Mouse (Mus musculus): ENCODE measurements at regions not wholly inside any gene's neighbourhood (a gene's known extent, or its start where the extent isn't known, plus 50 kb on each side); places are given as distances from the start of the nearest gene placed in this dataset.

DNA sequence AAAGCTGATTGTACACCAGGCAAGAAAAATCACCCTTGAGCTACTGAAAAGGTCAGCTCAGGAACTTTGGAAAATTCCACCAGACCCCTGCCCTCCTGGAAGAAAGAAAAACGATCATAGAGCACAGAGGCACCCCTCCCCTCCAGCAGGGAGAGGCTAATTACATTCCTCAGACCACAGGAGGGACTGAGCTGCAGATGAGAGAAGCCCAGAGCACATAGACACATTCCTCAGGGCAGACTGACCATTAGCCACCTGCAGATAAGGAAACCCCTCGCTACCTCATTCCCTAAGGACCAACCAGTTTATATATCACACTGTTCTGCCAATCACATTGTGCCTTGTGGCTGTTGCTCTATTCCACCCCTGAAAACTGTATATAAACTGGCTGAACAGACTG, 230.3 kb downstream of the Parp8 start:
- H3K4me2 ChIP-seq (ENCODE audit: low read depth) = no peak overlapping the region
- H3K79me2 ChIP-seq (ENCODE audit: control insufficient read depth, insufficient read depth) = no peaks in the 10 kb centered on the region
- H3K27me3 ChIP-seq (ENCODE audit: control insufficient read depth, insufficient read depth, insufficient read length) = no peaks in the 10 kb centered on the region
- TF ChIP-seq TCF3 (IDR thresholded peaks at IDR 0.05; ENCODE audit: insufficient read length, low read depth) (no peak), MYOG (IDR thresholded peaks at IDR 0.05; ENCODE audit: control insufficient read depth in 1 of 3, insufficient read depth in 1 of 3, insufficient read length in 2 of 3, low read depth in 2 of 3) (no peak), POLR2A (IDR thresholded peaks at IDR 0.05; ENCODE audit: insufficient read length, low read depth) (no peak), POLR2AphosphoS2 (IDR thresholded peaks at IDR 0.05; ENCODE audit: insufficient read length, low read depth) (no peak), TCF12 (IDR thresholded peaks at IDR 0.05; ENCODE audit: insufficient read depth, poor library complexity, severe bottlenecking) (no peak), E2F4 (IDR thresholded peaks at IDR 0.05; ENCODE audit: insufficient read depth) (no peak), CEBPB (IDR thresholded peaks at IDR 0.05; ENCODE audit: insufficient read depth, poor library complexity, severe bottlenecking) (no peak), SRF (IDR thresholded peaks at IDR 0.05; ENCODE audit: control insufficient read depth, insufficient read length, low read depth) (no peak), USF1 (IDR thresholded peaks at IDR 0.05; ENCODE audit: low read depth) (no peak), MYOD1 (IDR thresholded peaks at IDR 0.05; ENCODE audit: control insufficient read depth in 1 of 3, insufficient read length in 2 of 3, low read depth in 2 of 3) (no peak), MAX (IDR thresholded peaks at IDR 0.05; ENCODE audit: low read depth) (no peak), REST (IDR thresholded peaks at IDR 0.05; ENCODE audit: insufficient read depth, insufficient read length) (no peak)
- no peak overlapping the region for H3ac ChIP-seq (ENCODE audit: control insufficient read depth, insufficient read length)
- no peaks in the 10 kb centered on the region for H3K36me3 ChIP-seq (ENCODE audit: control insufficient read depth, insufficient read depth)
- no peak overlapping the region for H3K4me3 ChIP-seq

DNA sequence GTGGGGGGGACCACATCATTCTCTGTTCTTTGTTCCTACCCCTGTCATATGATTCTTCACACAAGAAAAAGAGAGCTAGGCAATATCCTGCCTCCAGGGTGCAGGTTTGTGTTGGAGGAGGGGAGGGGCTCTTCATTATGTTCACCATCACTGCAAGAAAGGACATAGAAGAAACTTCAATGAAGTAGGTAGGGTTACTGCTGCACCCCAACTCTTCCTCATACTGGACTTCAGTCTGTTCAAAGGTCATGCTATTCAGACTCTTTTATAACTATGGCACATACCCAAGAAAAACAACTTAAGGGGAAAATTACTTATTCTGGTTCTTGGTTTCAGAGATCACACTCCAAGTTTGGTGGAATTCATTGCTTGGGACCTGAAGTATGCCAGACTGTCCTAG, 243.7 kb downstream of the Parp8 start:
- no peak overlapping the region for H3ac ChIP-seq (ENCODE audit: control insufficient read depth, insufficient read length)
- TF ChIP-seq TCF3 (IDR thresholded peaks at IDR 0.05; ENCODE audit: insufficient read length, low read depth) (no peak), USF1 (IDR thresholded peaks at IDR 0.05; ENCODE audit: low read depth) (no peak), E2F4 (IDR thresholded peaks at IDR 0.05; ENCODE audit: insufficient read depth) (no peak)
- no peaks in the 10 kb centered on the region for H3K79me2 ChIP-seq (ENCODE audit: control insufficient read depth, insufficient read depth)
- H3K27me3 ChIP-seq (ENCODE audit: control insufficient read depth, insufficient read depth, insufficient read length) = no peaks in the 10 kb centered on the region
- no peak overlapping the region for H3K4me3 ChIP-seq
- no peak overlapping the region for H3K4me2 ChIP-seq (ENCODE audit: low read depth)
- H3K36me3 ChIP-seq (ENCODE audit: control insufficient read depth, insufficient read depth) = no peaks in the 10 kb centered on the region

DNA sequence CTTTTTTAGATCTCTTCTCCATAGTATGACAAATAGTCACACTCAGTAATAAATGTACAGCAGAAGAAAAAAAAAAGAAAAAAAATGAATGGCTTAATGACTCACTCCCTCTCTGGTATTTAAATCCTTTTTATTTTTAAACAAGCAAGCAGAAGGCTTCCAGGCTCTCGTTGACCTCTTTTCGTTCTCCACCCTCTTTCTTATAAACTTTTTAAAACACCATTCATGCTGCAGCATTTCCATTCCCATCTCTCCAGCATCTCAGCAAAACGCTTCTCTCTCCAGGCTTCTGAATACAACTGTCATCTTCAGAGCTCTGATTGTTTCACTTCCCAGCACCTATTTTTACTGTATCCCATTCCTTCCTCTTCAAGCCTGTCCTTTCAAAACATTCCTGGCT, 259.8 kb downstream of the Parp8 start:
- H3K4me3 ChIP-seq = no peak overlapping the region
- H3K27me3 ChIP-seq (ENCODE audit: control insufficient read depth, insufficient read depth, insufficient read length) = no peaks in the 10 kb centered on the region
- TF ChIP-seq REST (IDR thresholded peaks at IDR 0.05; ENCODE audit: insufficient read depth, insufficient read length) = no peak
- TF ChIP-seq POLR2AphosphoS2 (IDR thresholded peaks at IDR 0.05; ENCODE audit: insufficient read length, low read depth) = no peak
- TF ChIP-seq USF1 (IDR thresholded peaks at IDR 0.05; ENCODE audit: low read depth) = no peak
- TF ChIP-seq MYOG (IDR thresholded peaks at IDR 0.05; ENCODE audit: control insufficient read depth in 1 of 3, insufficient read depth in 1 of 3, insufficient read length in 2 of 3, low read depth in 2 of 3) = no peak
- TF ChIP-seq E2F4 (IDR thresholded peaks at IDR 0.05; ENCODE audit: insufficient read depth) = no peak
- TF ChIP-seq POLR2A (IDR thresholded peaks at IDR 0.05; ENCODE audit: insufficient read length, low read depth) = no peak
- no peak for TF ChIP-seq TCF3 (IDR thresholded peaks at IDR 0.05; ENCODE audit: insufficient read length, low read depth)
- TF ChIP-seq MYOD1 (IDR thresholded peaks at IDR 0.05; ENCODE audit: control insufficient read depth in 1 of 3, insufficient read length in 2 of 3, low read depth in 2 of 3) = no peak
- TF ChIP-seq TCF12 (IDR thresholded peaks at IDR 0.05; ENCODE audit: insufficient read depth, poor library complexity, severe bottlenecking) = no peak
- TF ChIP-seq SRF (IDR thresholded peaks at IDR 0.05; ENCODE audit: control insufficient read depth, insufficient read length, low read depth) = no peak
- TF ChIP-seq MAX (IDR thresholded peaks at IDR 0.05; ENCODE audit: low read depth) = no peak
- no peak for TF ChIP-seq CEBPB (IDR thresholded peaks at IDR 0.05; ENCODE audit: insufficient read depth, poor library complexity, severe bottlenecking)
- no peak overlapping the region for H3ac ChIP-seq (ENCODE audit: control insufficient read depth, insufficient read length)
- H3K36me3 ChIP-seq (ENCODE audit: control insufficient read depth, insufficient read depth) = no peaks in the 10 kb centered on the region
- H3K4me2 ChIP-seq (ENCODE audit: low read depth) = no peak overlapping the region
- H3K79me2 ChIP-seq (ENCODE audit: control insufficient read depth, insufficient read depth) = no peaks in the 10 kb centered on the region

DNA sequence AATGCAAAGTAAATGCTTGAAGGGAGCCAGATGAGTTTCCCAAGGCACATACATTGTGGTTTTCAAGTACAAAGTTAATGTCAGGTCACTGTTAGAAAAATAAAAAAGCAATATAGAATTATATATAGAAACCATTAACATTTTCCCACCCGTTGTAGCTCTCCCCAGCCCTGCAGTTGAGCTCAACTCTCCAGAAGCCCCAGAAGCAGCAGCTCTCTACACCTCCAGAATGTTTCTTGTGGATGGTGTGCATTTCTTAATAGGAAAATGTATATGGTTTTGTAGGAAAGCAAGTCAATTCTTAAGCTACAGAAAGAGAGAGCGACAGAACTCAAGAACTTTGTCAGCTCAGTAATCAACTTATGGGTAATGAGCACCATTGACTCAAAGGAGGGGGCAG, 265.4 kb downstream of the Parp8 start:
- TF ChIP-seq POLR2AphosphoS2 (IDR thresholded peaks at IDR 0.05; ENCODE audit: insufficient read length, low read depth) = no peak
- no peak for TF ChIP-seq POLR2A (IDR thresholded peaks at IDR 0.05; ENCODE audit: insufficient read length, low read depth)
- TF ChIP-seq USF1 (IDR thresholded peaks at IDR 0.05; ENCODE audit: low read depth) = no peak
- TF ChIP-seq MYOD1 (IDR thresholded peaks at IDR 0.05; ENCODE audit: control insufficient read depth in 1 of 3, insufficient read length in 2 of 3, low read depth in 2 of 3) = no peak
- no peak for TF ChIP-seq E2F4 (IDR thresholded peaks at IDR 0.05; ENCODE audit: insufficient read depth)
- no peak for TF ChIP-seq TCF3 (IDR thresholded peaks at IDR 0.05; ENCODE audit: insufficient read length, low read depth)
- Histone ChIP-seq H3K79me2 (ENCODE audit: control insufficient read depth, insufficient read depth) (no peaks in the 10 kb centered on the region), H3ac (ENCODE audit: control insufficient read depth, insufficient read length) (no peak overlapping the region), H3K36me3 (ENCODE audit: control insufficient read depth, insufficient read depth) (no peaks in the 10 kb centered on the region), H3K27me3 (ENCODE audit: control insufficient read depth, insufficient read depth, insufficient read length) (no peaks in the 10 kb centered on the region), H3K4me3 (no peak overlapping the region), H3K4me2 (ENCODE audit: low read depth) (no peak overlapping the region)

DNA sequence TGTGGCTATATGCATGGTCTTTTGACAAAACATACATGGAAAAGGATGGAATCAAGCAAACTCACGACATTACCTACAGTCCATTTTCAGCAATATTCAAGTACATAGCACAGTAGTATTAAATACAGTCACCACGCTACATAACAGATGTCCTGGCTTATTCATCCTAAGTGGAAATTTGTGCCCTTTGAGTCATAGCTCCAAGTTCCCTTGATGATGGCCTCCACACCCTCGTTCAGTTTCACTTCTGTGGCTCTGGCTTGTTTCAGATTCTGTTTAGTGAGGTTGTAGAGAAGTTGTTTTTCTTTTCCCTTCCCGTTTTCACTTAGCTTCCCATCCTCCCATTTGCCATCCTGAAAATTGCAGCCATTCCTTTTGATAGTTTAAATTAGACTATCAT, 284.5 kb downstream of the Parp8 start:
- H3K4me3 ChIP-seq = no peak overlapping the region
- H3K27me3 ChIP-seq (ENCODE audit: control insufficient read depth, insufficient read depth, insufficient read length) = no peaks in the 10 kb centered on the region
- no peak overlapping the region for H3ac ChIP-seq (ENCODE audit: control insufficient read depth, insufficient read length)
- no peak overlapping the region for H3K4me2 ChIP-seq (ENCODE audit: low read depth)
- TF ChIP-seq MYOG (IDR thresholded peaks at IDR 0.05; ENCODE audit: control insufficient read depth in 1 of 3, insufficient read depth in 1 of 3, insufficient read length in 2 of 3, low read depth in 2 of 3) (no peak), TCF12 (IDR thresholded peaks at IDR 0.05; ENCODE audit: insufficient read depth, poor library complexity, severe bottlenecking) (no peak), CEBPB (IDR thresholded peaks at IDR 0.05; ENCODE audit: insufficient read depth, poor library complexity, severe bottlenecking) (no peak), TCF3 (IDR thresholded peaks at IDR 0.05; ENCODE audit: insufficient read length, low read depth) (no peak), SRF (IDR thresholded peaks at IDR 0.05; ENCODE audit: control insufficient read depth, insufficient read length, low read depth) (no peak), REST (IDR thresholded peaks at IDR 0.05; ENCODE audit: insufficient read depth, insufficient read length) (no peak), POLR2A (IDR thresholded peaks at IDR 0.05; ENCODE audit: insufficient read length, low read depth) (no peak), USF1 (IDR thresholded peaks at IDR 0.05; ENCODE audit: low read depth) (no peak), E2F4 (IDR thresholded peaks at IDR 0.05; ENCODE audit: insufficient read depth) (no peak), MAX (IDR thresholded peaks at IDR 0.05; ENCODE audit: low read depth) (no peak), POLR2AphosphoS2 (IDR thresholded peaks at IDR 0.05; ENCODE audit: insufficient read length, low read depth) (no peak), MYOD1 (IDR thresholded peaks at IDR 0.05; ENCODE audit: control insufficient read depth in 1 of 3, insufficient read length in 2 of 3, low read depth in 2 of 3) (no peak)
- H3K36me3 ChIP-seq (ENCODE audit: control insufficient read depth, insufficient read depth) = no peaks in the 10 kb centered on the region
- H3K79me2 ChIP-seq (ENCODE audit: control insufficient read depth, insufficient read depth) = no peaks in the 10 kb centered on the region

All from myocyte (in vitro differentiated cells).